Mouse (Mus musculus): ENCODE measurements around the gene Sf3b3. TPM values are rescaled to one million over a fixed set of nuclear protein-coding genes. Genes with fewer than 3 reads are reported as not detected.

The Sf3b3 gene
- polyA plus RNA-seq, 1 experiment from 2014 or later = 247 TPM

GRCm38 (mm10) chr8:110774725-110775124 lies 71.9 kb downstream of the Sf3b3 start:
- no peak overlapping the region for H3K27ac ChIP-seq

GRCm38 (mm10) chr8:110774047-110774446 lies 72.5 kb downstream of the Sf3b3 start:
- Histone ChIP-seq H3K9me3 (no peaks in the 10 kb centered on the region; the same call in 1 of the 2 replicates), H3K4me1 (no peaks in the 10 kb centered on the region), H3K36me3 (replicated peaks) (no peaks in the 10 kb centered on the region), H3K27me3 (ENCODE audit: poor library complexity, severe bottlenecking) (no peaks in the 10 kb centered on the region), H3K27ac (no peak overlapping the region), H3K4me3 (no peak overlapping the region)
- DNase-seq (ENCODE audit: extremely low spot score, low spot score) = no peak
- WGBS = 81% methylated on average over 3 of the region's 3 CpGs

More at GRCm38 (mm10) chr8:110774725-110775124, 71.9 kb downstream of the Sf3b3 start:
- H3K36me3 ChIP-seq (replicated peaks) = no peaks in the 10 kb centered on the region
- H3K4me3 ChIP-seq = no peak overlapping the region
- no peaks in the 10 kb centered on the region for H3K4me1 ChIP-seq
- no peak for DNase-seq (ENCODE audit: extremely low spot score, low spot score)
- H3K27me3 ChIP-seq (ENCODE audit: poor library complexity, severe bottlenecking) = no peaks in the 10 kb centered on the region
- 84% methylated on average over 6 of the region's 6 CpGs for WGBS
- no peaks in the 10 kb centered on the region; the same call in 1 of the 2 replicates for H3K9me3 ChIP-seq

GRCm38 (mm10) chr8:110772452-110772851 lies 74.1 kb downstream of the Sf3b3 start:
- no peaks in the 10 kb centered on the region for H3K4me1 ChIP-seq
- H3K27me3 ChIP-seq (ENCODE audit: poor library complexity, severe bottlenecking) = no peaks in the 10 kb centered on the region
- H3K27ac ChIP-seq = no peak overlapping the region
- no peak overlapping the region for H3K4me3 ChIP-seq
- H3K36me3 ChIP-seq (replicated peaks) = no peaks in the 10 kb centered on the region
- WGBS = 89% methylated on average over 7 of the region's 7 CpGs
- DNase-seq (ENCODE audit: extremely low spot score, low spot score) = no peak
- H3K9me3 ChIP-seq = no peaks in the 10 kb centered on the region; the same call in 1 of the 2 replicates

DNA sequence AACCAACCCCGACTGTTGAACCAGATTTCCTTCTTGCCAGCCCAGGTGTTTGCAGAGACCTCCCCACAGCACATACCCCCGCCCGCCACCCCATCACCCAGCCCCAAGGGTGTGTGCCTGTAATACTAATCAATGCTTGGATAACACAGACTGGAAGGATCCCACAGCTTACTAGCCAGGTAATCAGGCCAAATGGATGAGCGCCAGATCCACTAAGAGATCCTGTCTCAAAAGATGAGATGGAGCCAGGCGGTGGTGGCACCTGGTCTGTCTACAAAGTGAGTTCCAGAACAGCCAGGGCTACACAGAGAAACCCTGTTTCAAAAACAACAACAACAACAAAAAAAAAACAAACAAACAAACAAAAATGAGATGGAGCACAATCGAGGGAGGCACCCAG lies 79.3 kb downstream of the Sf3b3 start:
- Histone ChIP-seq H3K4me1 (no peaks in the 10 kb centered on the region), H3K9me3 (no peaks in the 10 kb centered on the region), H3K27ac (no peak overlapping the region), H3K4me3 (no peak overlapping the region), H3K36me3 (replicated peaks) (no peaks in the 10 kb centered on the region), H3K27me3 (ENCODE audit: poor library complexity, severe bottlenecking) (no peaks in the 10 kb centered on the region)
- DNase-seq (ENCODE audit: extremely low spot score, low spot score) = no peak
- WGBS = 89% methylated on average over 6 of the region's 6 CpGs

GRCm38 (mm10) chr8:110764671-110765070 lies 81.9 kb downstream of the Sf3b3 start:
- H3K4me3 ChIP-seq = no peak overlapping the region
- no peaks in the 10 kb centered on the region for H3K27me3 ChIP-seq (ENCODE audit: poor library complexity, severe bottlenecking)
- H3K4me1 ChIP-seq = 0 out of 2 replicates have a peak, but pooled peaks cover 4% of the 10 kb centered on the region
- no peak overlapping the region for H3K27ac ChIP-seq
- no peaks in the 10 kb centered on the region for H3K9me3 ChIP-seq
- H3K36me3 ChIP-seq (replicated peaks) = no peaks in the 10 kb centered on the region
- WGBS = 83% methylated on average over 3 of the region's 3 CpGs
- no peak for DNase-seq (ENCODE audit: extremely low spot score, low spot score)

GRCm38 (mm10) chr8:110761988-110762387 lies 84.6 kb downstream of the Sf3b3 start:
- H3K9me3 ChIP-seq = no peaks in the 10 kb centered on the region
- H3K4me3 ChIP-seq = no peak overlapping the region
- no peaks in the 10 kb centered on the region for H3K36me3 ChIP-seq (replicated peaks)
- H3K27me3 ChIP-seq (ENCODE audit: poor library complexity, severe bottlenecking) = no peaks in the 10 kb centered on the region
- 73% methylated on average over 6 of the region's 6 CpGs for WGBS
- no peak for DNase-seq (ENCODE audit: extremely low spot score, low spot score)
- H3K27ac ChIP-seq = no peak overlapping the region
- 0 out of 2 replicates have a peak, but pooled peaks cover 4% of the 10 kb centered on the region for H3K4me1 ChIP-seq

DNA sequence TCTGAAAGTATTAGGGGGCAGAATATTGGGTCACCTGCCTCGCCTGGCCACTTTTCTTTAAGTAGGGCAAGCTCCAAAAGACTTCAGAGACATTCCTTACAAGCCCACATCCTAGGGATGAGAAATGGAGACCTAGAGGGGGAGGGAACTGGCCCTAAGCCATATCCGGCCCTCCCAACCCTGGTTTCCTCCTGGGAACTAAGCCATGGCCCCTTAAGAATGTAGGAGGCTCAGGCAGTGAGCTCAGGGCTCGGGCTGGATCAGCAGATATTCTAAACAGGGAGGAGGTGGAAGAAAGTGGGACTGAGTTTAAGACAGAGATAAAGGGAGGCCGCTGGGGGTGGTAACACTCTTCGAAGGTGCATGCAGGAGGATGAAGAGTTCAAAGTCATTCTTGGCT lies 85.4 kb downstream of the Sf3b3 start:
- 68% methylated on average over 5 of the region's 5 CpGs for WGBS

GRCm38 (mm10) chr8:110760280-110760940 lies 86.2 kb downstream of the Sf3b3 start:
- no peaks in the 10 kb centered on the region for H3K36me3 ChIP-seq (replicated peaks)
- WGBS = 80% methylated on average over 7 of the region's 7 CpGs

More for the DNA sequence above, 85.4 kb downstream of the Sf3b3 start:
- Histone ChIP-seq H3K4me1 (0 out of 2 replicates have a peak, but pooled peaks cover 4% of the 10 kb centered on the region), H3K27me3 (ENCODE audit: poor library complexity, severe bottlenecking) (no peaks in the 10 kb centered on the region), H3K9me3 (no peaks in the 10 kb centered on the region), H3K4me3 (no peak overlapping the region), H3K36me3 (replicated peaks) (no peaks in the 10 kb centered on the region), H3K27ac (no peak overlapping the region)
- DNase-seq (ENCODE audit: extremely low spot score, low spot score) = no peak

More at GRCm38 (mm10) chr8:110760280-110760940, 86.2 kb downstream of the Sf3b3 start:
- Histone ChIP-seq H3K4me1 (peaks cover 6% of the 10 kb centered on the region), H3K27me3 (ENCODE audit: poor library complexity, severe bottlenecking) (no peaks in the 10 kb centered on the region), H3K9me3 (no peaks in the 10 kb centered on the region), H3K27ac (no peak overlapping the region), H3K4me3 (no peak overlapping the region)
- no peak for DNase-seq (ENCODE audit: extremely low spot score, low spot score)

Other genes starting within 250 kb of the Sf3b3 start
- 27.7 and 29.9 TPM in 2 replicates for gene Vac14, start 228.2 kb downstream of the Sf3b3 start, polyA plus RNA-seq (2016; fragmentation: Nextera tagmentation; extraction: Ambion mirVana)
- 5.4 and 5.6 TPM in 2 replicates for gene Mtss1l, start 125.3 kb downstream of the Sf3b3 start, polyA plus RNA-seq (2016; fragmentation: Nextera tagmentation; extraction: Ambion mirVana)
- gene Il34, start 40.9 kb downstream of the Sf3b3 start, polyA plus RNA-seq (2016; fragmentation: Nextera tagmentation; extraction: Ambion mirVana) = 0.24 and 0.25 TPM in 2 replicates
- gene Cog4, start 187 bp downstream of the Sf3b3 start, polyA plus RNA-seq (2016; fragmentation: Nextera tagmentation; extraction: Ambion mirVana) = 71.0 and 73.2 TPM in 2 replicates
- 13.5 and 13.8 TPM in 2 replicates for gene Fuk, start 55.7 kb upstream of the Sf3b3 start, polyA plus RNA-seq (2016; fragmentation: Nextera tagmentation; extraction: Ambion mirVana)
- 24.4 and 24.5 TPM in 2 replicates for gene St3gal2, start 73.1 kb upstream of the Sf3b3 start, polyA plus RNA-seq (2016; fragmentation: Nextera tagmentation; extraction: Ambion mirVana)
- gene Ddx19a, start 151.0 kb upstream of the Sf3b3 start, polyA plus RNA-seq (2016; fragmentation: Nextera tagmentation; extraction: Ambion mirVana) = 27.4 and 27.6 TPM in 2 replicates
- 11.8 and 12.4 TPM in 2 replicates for gene Ddx19b, start 185.0 kb upstream of the Sf3b3 start, polyA plus RNA-seq (2016; fragmentation: Nextera tagmentation; extraction: Ambion mirVana)
- gene Aars, start 186.4 kb upstream of the Sf3b3 start, polyA plus RNA-seq (2016; fragmentation: Nextera tagmentation; extraction: Ambion mirVana) = 87.6 and 91.2 TPM in 2 replicates
- gene Exosc6, start 209.6 kb upstream of the Sf3b3 start, polyA plus RNA-seq (2016; fragmentation: Nextera tagmentation; extraction: Ambion mirVana) = 7.6 and 14.8 TPM in 2 replicates
- gene Clec18a, start 245.6 kb upstream of the Sf3b3 start, polyA plus RNA-seq (2016; fragmentation: Nextera tagmentation; extraction: Ambion mirVana) = 1.6 and 2.9 TPM in 2 replicates
- 11.9 and 12.3 TPM in 2 replicates for gene Pdpr, start 247.8 kb upstream of the Sf3b3 start, polyA plus RNA-seq (2016; fragmentation: Nextera tagmentation; extraction: Ambion mirVana)